Mouse (Mus musculus): ENCODE data around the gene Fmod.

Gene Fmod

DNA sequence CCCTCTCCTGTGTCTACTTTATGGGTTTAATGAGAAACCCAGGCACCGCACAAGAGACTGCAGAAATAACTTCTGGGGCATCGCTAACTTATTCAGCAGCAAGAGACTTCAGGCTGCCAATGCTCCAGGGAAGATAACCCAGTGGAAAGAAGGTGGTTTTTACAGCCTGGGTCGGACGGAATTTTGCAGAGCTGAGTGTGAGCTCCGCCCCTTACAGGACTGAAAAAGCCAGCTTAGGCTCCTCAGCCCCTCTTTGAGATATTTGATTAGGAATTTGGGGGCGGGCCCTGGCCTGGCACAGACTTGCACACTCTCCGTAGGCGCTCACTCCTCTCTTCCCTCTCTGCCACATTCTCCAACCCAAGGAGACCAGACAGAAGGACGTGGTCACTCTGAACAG lies at the start of gene Fmod:
Gene Fmod (plus strand): TSS at position 83 of the 400 bp plus-strand sequence.
- DNase-seq (ENCODE audit: low read depth in 2 of 2, low spot score in 2 of 2) = no peak

- DNase-seq (ENCODE audit: low read depth in 2 of 2, low spot score in 2 of 2) = no peak
These were observed 48.2 kb upstream of the Fmod start for GRCm38 (mm10) chr1:133988845-133989244.

- no peak for DNase-seq (ENCODE audit: low read depth in 2 of 2, low spot score in 2 of 2)
These were observed 45.8 kb upstream of the Fmod start for GRCm38 (mm10) chr1:133991277-133991676.

DNA sequence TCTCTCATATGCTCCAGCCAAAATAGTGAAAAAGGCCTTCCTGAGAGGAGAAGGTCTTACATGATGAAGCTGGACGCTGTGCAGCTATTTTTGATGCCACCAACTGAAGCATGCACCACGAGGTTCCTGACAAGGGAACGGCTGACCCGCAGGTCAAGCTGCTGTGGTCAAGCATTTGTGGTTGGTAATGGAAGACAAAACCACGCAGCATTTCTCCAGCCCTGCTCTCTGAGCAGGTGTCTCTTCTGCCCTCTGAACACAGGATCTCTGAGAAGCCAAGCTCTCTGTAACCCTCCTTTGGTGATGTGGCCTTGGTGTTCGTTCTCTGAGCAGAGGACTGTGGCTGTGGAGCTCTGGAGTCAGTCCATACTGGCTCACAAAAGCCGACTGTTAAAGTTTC lies 31.6 kb upstream of the Fmod start:
- no peak for DNase-seq (ENCODE audit: low read depth in 2 of 2, low spot score in 2 of 2)

DNA sequence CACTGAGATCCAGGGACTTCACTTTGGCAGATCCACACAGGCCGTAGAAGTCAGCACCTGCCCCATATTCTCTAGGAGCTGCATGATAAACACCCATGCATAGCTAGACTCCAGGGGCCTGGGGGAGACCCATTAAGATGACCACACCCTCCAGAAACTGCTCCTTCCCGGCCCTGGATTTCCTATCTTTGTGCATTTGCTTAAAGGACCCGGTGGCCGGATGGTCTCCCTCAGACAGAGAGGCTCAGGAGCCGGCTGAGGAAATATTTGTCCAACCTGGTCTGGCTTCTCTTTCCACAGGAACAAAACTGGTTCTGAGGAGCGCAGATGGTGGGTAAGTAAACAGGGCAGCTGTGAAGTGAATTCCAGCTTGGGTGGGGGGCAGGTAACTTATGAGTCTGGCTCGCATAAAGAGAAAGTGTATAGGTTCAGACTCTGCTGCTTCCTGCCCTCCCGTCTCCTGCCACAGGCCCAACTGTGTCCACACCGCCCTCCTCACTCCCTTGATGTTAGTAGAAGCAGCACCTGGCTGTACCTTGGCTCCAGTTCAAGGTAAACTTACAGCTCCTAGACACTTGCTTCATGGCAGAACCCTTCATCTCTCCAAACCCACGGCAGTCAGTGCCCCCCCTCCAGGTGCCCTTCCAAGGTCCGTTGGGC lies 30.8 kb upstream of the Fmod start:
- DNase-seq (ENCODE audit: low read depth in 2 of 2, low spot score in 2 of 2) = no peak

- no peak for DNase-seq (ENCODE audit: low read depth in 2 of 2, low spot score in 2 of 2)
These were observed 12.6 kb upstream of the Fmod start for GRCm38 (mm10) chr1:134024293-134024971.

DNA sequence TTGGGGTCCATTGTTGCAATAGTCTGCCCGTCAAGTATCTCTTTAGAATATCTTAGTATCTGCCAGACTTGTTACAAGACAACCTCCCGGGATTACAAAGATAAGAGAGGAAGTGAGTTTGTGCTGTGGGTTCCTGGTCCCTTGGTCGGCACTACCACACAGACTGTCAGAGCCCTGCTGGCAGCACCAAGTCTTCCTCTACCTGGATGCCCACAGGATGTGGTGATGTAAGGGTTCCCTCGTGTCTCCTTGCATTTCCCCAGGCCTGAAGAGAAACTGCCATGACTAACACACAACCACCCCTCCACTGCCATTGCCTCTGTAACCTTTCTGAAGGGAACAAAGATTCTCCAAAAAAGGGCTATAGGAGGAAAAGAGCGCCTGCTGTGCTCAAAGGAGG lies 11.1 kb upstream of the Fmod start:
- no peak for DNase-seq (ENCODE audit: low read depth in 2 of 2, low spot score in 2 of 2)

GRCm38 (mm10) chr1:134026741-134027140 lies 10.3 kb upstream of the Fmod start:
- DNase-seq (ENCODE audit: low read depth in 2 of 2, low spot score in 2 of 2) = no peak

DNA sequence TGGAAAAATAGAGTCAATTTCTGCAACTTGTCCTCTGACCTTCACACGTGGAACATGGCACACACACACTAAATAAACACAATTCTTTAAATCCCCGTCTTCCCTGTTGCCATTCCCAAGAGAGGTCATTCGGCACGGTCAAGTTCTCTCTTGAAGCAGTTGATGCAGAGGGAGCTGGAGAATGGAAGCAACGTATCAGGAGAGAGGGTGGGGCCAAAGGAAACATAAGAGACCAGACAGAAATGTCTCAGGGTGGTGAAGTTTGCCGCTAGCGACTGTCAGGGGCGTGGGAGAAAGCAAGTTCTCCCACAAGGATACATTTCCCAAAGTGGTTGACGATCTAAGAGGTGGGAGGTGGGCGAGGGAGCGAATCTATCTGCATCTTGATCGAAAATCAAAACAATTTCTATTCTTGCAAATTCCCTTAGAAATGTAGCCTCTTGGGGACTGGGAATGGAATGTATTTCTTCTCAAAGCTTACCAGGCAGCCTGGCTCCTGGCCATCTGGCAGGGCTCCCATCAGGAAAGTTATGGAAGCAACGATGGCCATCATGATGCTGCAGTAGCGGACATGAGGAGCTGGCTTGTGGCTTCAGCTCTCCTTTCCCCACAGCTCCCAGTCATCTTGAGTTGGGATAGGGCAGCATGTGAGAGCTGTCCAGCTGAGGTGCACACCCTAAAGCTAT lies 8.8 kb upstream of the Fmod start:
- no peak for DNase-seq (ENCODE audit: low read depth in 2 of 2, low spot score in 2 of 2)

DNA sequence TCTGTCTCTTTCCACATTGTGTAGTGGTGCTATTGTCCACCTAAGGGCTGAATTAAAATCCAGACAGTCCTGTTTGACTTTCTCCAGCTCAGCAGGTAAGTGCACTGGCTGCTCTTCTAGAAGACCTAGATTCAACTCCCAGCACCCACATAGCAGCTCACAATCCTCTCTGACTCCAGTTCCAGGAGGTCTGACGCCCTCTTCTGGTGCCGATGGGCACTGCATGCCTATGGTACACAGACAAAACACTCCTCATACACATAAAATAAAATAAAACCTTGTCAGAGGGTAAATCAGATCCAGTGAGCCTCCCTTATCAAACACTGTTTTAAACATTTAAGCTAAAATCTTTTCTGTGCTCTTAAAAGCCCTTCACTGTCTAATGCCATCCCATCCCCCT lies 562 bp upstream of the Fmod start:
- no peak for DNase-seq (ENCODE audit: low read depth in 2 of 2, low spot score in 2 of 2)

- no peak for DNase-seq (ENCODE audit: low read depth in 2 of 2, low spot score in 2 of 2)
These were observed 1.3 kb downstream of the Fmod start for GRCm38 (mm10) chr1:134038336-134038735.

GRCm38 (mm10) chr1:134039361-134039760 lies 2.3 kb downstream of the Fmod start:
- DNase-seq (ENCODE audit: low read depth in 2 of 2, low spot score in 2 of 2) = no peak

DNA sequence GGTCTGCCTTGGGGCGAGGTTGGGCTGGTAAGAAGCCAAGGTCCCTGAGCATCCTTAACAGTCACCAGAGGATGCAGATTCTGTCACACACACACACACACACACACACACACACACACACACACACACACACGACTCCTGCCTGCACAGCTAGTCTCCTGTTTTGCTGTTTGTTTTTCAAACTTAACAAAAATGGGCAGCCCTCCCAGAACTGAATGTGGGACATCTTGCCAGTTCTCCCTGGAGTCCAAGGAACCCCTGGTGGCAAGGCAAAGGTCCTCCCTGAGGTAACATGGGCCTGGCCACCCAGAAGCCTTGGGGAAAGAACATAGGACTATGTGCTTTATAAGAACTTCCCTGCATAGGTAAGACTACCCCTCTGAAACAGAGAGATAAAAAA lies 4.8 kb downstream of the Fmod start:
- no peak for DNase-seq (ENCODE audit: low read depth in 2 of 2, low spot score in 2 of 2)

DNA sequence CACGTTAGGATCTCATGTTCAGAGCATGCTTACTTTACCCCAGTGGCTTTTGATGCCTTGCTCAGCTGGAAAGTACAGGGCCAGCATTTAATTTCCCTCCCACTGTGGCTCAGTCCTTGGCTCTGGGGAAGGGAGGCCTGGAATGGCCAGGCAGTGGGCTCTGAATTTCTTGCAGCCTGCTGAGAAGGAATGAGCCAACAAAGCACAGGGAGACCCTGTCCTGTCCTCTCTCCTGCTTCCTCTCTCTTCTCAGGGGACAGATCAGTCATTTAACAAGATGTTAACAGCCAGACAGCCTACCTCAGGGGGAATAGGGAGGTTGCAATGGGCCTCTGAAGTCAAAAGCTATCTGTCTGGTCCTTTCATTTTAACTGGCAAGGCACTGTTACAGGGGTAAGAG lies 5.3 kb downstream of the Fmod start:
- DNase-seq (ENCODE audit: low read depth in 2 of 2, low spot score in 2 of 2) = no peak

DNA sequence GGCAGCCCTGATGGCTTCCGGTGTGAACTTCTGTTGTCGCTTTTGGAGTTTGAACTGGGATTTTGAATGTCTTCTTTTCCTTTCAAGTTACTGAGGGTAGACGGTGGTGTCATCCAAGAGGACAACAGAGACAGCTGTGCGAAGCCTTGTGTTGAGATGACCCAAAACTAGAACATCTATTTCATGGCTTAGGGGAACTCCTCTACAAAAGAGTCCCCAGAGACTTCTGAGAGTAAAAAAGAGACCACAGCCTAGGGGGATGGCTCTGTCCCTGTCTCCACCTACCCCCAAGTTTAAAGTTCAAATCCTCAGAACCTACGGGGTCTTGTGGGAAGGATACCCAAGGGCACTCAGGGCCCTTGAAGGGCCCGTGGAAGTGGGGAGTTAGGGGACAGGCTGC lies 7.8 kb downstream of the Fmod start:
- DNase-seq (ENCODE audit: low read depth in 2 of 2, low spot score in 2 of 2) = no peak

DNA sequence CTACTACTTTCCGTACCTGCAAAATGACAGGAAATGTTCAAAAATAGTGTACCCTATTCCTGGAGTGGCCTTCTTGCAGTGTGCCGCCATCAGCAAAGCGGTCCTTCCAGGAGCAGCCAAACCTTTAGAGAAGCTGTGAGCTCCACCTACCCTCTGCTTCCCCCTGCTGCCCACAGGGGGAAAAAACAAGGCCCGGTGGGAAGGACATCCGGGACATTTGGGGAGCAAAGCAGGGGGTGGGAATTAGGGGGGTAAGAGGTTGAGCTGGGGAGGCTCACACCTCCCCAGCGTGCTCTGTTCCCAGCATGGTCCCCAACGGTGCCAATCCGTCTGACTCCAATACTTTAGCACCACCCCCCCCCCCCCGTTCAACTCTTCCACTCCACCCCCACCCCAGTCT lies 8.9 kb downstream of the Fmod start:
- DNase-seq (ENCODE audit: low read depth in 2 of 2, low spot score in 2 of 2) = peak in 1 of 2 experiments; percentile 37

GRCm38 (mm10) chr1:134046387-134046786 lies 9.3 kb downstream of the Fmod start:
- DNase-seq (ENCODE audit: low read depth in 2 of 2, low spot score in 2 of 2) = no peak

- DNase-seq (ENCODE audit: low read depth in 2 of 2, low spot score in 2 of 2) = no peak
These were observed 10.4 kb downstream of the Fmod start for GRCm38 (mm10) chr1:134047431-134047830.

- DNase-seq (ENCODE audit: low read depth in 2 of 2, low spot score in 2 of 2) = peak; percentile 59 to 73
These were observed 11.7 kb downstream of the Fmod start for GRCm38 (mm10) chr1:134048759-134049158.

- DNase-seq (ENCODE audit: low read depth in 2 of 2, low spot score in 2 of 2) = no peak
These were observed 12.5 kb downstream of the Fmod start for GRCm38 (mm10) chr1:134049542-134049941.

DNA sequence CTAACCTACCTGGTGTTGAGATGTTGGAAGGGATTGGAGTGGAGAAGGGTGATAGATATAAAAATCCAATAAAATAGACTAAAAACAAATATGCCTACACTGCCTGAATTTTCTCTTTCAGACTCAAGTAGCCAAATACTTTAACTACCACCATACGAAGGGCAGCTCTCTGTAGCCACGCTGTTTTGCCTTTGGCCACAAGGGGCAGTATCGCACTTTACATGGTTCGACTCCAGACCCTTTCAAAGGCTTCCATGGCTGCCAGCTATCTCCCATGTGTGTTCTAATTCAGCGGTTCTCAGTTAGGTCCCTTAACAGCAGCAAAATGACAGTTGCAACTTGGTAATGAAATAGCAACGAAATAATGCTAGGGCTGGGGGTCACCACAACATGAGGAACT lies 16.2 kb downstream of the Fmod start:
- peak; percentile 82 to 86 for DNase-seq (ENCODE audit: low read depth in 2 of 2, low spot score in 2 of 2)

DNA sequence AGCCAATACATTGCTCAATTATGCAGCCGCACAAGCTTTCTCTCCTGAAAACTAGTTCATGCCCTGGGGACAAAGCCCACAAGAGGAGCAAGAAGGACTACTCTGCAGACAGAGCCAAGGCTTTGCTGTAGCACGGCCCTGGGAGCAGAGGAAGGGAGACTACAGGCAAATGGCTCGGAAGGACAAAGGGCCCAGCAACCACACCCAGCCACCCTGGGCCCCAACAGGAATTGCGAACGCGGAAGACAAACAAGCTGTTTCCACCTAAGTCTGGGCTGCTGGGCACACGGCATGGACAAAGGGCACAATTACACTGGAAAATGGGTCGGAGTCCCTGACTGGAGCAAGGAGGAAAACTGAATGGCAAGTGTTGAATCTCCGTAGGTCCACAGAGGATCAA lies 18.0 kb downstream of the Fmod start:
- DNase-seq (ENCODE audit: low read depth in 2 of 2, low spot score in 2 of 2) = no peak

Data from CD8-positive naive resting alpha-beta T cell, adult 2 months (primary cell).